Mouse (Mus musculus) small intestine, adult 10 weeks (tissue): ENCODE measurements around the gene Olfml2a. TPM values are rescaled to one million over a fixed set of nuclear protein-coding genes. Genes with fewer than 3 reads are reported as not detected.

Experiments used
- polyA plus RNA-seq: library from polyadenylated mRNA; stranded (reverse); fragments of 350-450 nt; fragmentation: Illumina TruSeq; extraction: RNeasy Lipid Tissue Mini Kit (QIAGEN cat#74804); gene quantifications from one replicate; pipeline ENCODE4 v1.2.3, GENCODE M21; 2014; ENCODE audit warnings: low replicate concordance

Gene Olfml2a
- polyA plus RNA-seq: 2.3 TPM

GRCm38 (mm10) chr2:38931851-38932667 lies at the start of gene Olfml2a:
Gene Olfml2a, plus strand, starts transcription at chr2:38931978.

GRCm38 (mm10) chr2:38927115-38927979 lies 4.4 kb upstream of the Olfml2a start, which contains the start of gene Nr6a1:
Gene Nr6a1, minus strand, starts transcription at chr2:38927688.

GRCm38 (mm10) chr2:38997386-38998374 lies 65.9 kb downstream of the Olfml2a start, which contains the start of gene Wdr38:
Gene Wdr38, plus strand, starts transcription at chr2:38997476.

GRCm38 (mm10) chr2:39004880-39005435 lies 73.2 kb downstream of the Olfml2a start, which contains the start of gene Arpc5l:
Gene Arpc5l, plus strand, starts transcription at chr2:39005348.

GRCm38 (mm10) chr2:39005574-39006079 lies 73.8 kb downstream of the Olfml2a start, which contains the start of gene Rpl35:
Gene Rpl35, minus strand, starts transcription at chr2:39005624.

Other genes with a start within 250 kb of the Olfml2a start
- not detected for gene Nr5a1, start 217.4 kb upstream of the Olfml2a start, polyA plus RNA-seq
- 16.0 TPM for gene Nr6a1, start 4.3 kb upstream of the Olfml2a start, polyA plus RNA-seq
- 0.19 TPM for gene Wdr38, start 65.5 kb downstream of the Olfml2a start, polyA plus RNA-seq
- 142 TPM for gene Arpc5l, start 73.4 kb downstream of the Olfml2a start, polyA plus RNA-seq
- 44.9 TPM for gene Rpl35, start 73.6 kb downstream of the Olfml2a start, polyA plus RNA-seq
- 98.9 TPM for gene Golga1, start 133.6 kb downstream of the Olfml2a start, polyA plus RNA-seq